Mouse (Mus musculus) layer of hippocampus, postnatal 14 days (tissue): ENCODE data around the gene Daam2. TPM values are rescaled to one million over a fixed set of nuclear protein-coding genes. Genes with fewer than 3 reads are reported as not detected.
"Not testable (repeated sequence)": the region's sequence is repeated elsewhere in the genome, so short reads cannot be mapped to it uniquely, and the experiment has no call there.

Source experiments
- DNase-seq, 2 experiments: peaks; one replicate each; pipeline ENCODE4 v3.0.0; 2021 to 2022; ENCODE audit warnings: low spot score in 2 of 2, mixed read lengths in 1 of 2
- total RNA-seq, 2 experiments: library from RNA; stranded (reverse); gene quantifications; 2 replicates each; pipeline ENCODE4 v1.2.3; 2021

Daam2 gene
- total RNA-seq, 2 experiments from 2014 or later = 62.8 to 73.6 TPM

GRCm38 (mm10) chr17:49489098-49489497 lies 75.0 kb downstream of the Daam2 start:
- DNase-seq = no peak

GRCm38 (mm10) chr17:49484435-49484834 lies 79.7 kb downstream of the Daam2 start:
- peak in 1 of 2 experiments; percentile 33 for DNase-seq

- peak in 1 of 2 experiments; percentile 44 for DNase-seq
Measured at GRCm38 (mm10) chr17:49481876-49482275, 82.3 kb downstream of the Daam2 start.

GRCm38 (mm10) chr17:49477370-49477769 lies 86.8 kb downstream of the Daam2 start:
- no peak for DNase-seq

GRCm38 (mm10) chr17:49475174-49475573 lies 89.0 kb downstream of the Daam2 start:
- no peak for DNase-seq

- DNase-seq = no peak
Measured at GRCm38 (mm10) chr17:49474051-49474450, 90.1 kb downstream of the Daam2 start.

- DNase-seq = no peak
Measured at GRCm38 (mm10) chr17:49472626-49473025, 91.5 kb downstream of the Daam2 start.

GRCm38 (mm10) chr17:49468223-49468622 lies 95.9 kb downstream of the Daam2 start:
- peak; percentile 76 to 81 for DNase-seq

- no peak for DNase-seq
Measured at GRCm38 (mm10) chr17:49464884-49465283, 99.3 kb downstream of the Daam2 start.

- DNase-seq = no peak
Measured at GRCm38 (mm10) chr17:49458386-49458785, 105.8 kb downstream of the Daam2 start.

GRCm38 (mm10) chr17:49457833-49458232 lies 106.3 kb downstream of the Daam2 start:
- DNase-seq = no peak

- no peak for DNase-seq
Measured at GRCm38 (mm10) chr17:49456334-49456733, 107.8 kb downstream of the Daam2 start.

GRCm38 (mm10) chr17:49450922-49451321 lies 113.2 kb downstream of the Daam2 start:
- DNase-seq = no peak

- DNase-seq = no peak
Measured at GRCm38 (mm10) chr17:49449230-49449608, 114.9 kb downstream of the Daam2 start.

GRCm38 (mm10) chr17:49448570-49449229 lies 115.4 kb downstream of the Daam2 start:
- no peak for DNase-seq

GRCm38 (mm10) chr17:49442841-49443240 lies 121.3 kb downstream of the Daam2 start:
- not testable (repeated sequence) for DNase-seq

GRCm38 (mm10) chr17:49440331-49441130 lies 123.6 kb downstream of the Daam2 start:
- DNase-seq = no peak

GRCm38 (mm10) chr17:49439706-49440105 lies 124.4 kb downstream of the Daam2 start:
- DNase-seq = no peak

GRCm38 (mm10) chr17:49438822-49439574 lies 125.1 kb downstream of the Daam2 start:
- no peak for DNase-seq

GRCm38 (mm10) chr17:49437306-49437705 lies 126.8 kb downstream of the Daam2 start:
- DNase-seq = not testable (repeated sequence)

- no peak for DNase-seq
Measured at GRCm38 (mm10) chr17:49436631-49437030, 127.5 kb downstream of the Daam2 start.

- no peak for DNase-seq
Measured at GRCm38 (mm10) chr17:49435081-49435480, 129.1 kb downstream of the Daam2 start.
